Mouse (Mus musculus) embryo, embryonic 9.5 days (tissue): ENCODE data around the gene Rimbp2.

Experiments
- DNase-seq: peaks from one replicate; pipeline ENCODE4 v3.0.0-alpha.2; 2017; ENCODE audit errors: extremely low spot score

Rimbp2 gene

GRCm38 (mm10) chr5:128845033-128845432, 108.3 kb downstream of the Rimbp2 start:
- no peak for DNase-seq

- no peak for DNase-seq
Observed at GRCm38 (mm10) chr5:128843982-128844381, 109.3 kb downstream of the Rimbp2 start.

- DNase-seq, result no peak
Observed at GRCm38 (mm10) chr5:128841541-128841940, 111.7 kb downstream of the Rimbp2 start.

- no peak for DNase-seq
Observed at GRCm38 (mm10) chr5:128837045-128837444, 116.2 kb downstream of the Rimbp2 start.

- no peak for DNase-seq
Observed at GRCm38 (mm10) chr5:128834126-128834525, 119.2 kb downstream of the Rimbp2 start.

- DNase-seq, result no peak
Observed at GRCm38 (mm10) chr5:128822843-128823242, 130.4 kb downstream of the Rimbp2 start.

GRCm38 (mm10) chr5:128819638-128820285, 133.5 kb downstream of the Rimbp2 start:
- no peak for DNase-seq

GRCm38 (mm10) chr5:128815629-128816028, 137.7 kb downstream of the Rimbp2 start:
- no peak for DNase-seq

GRCm38 (mm10) chr5:128815078-128815477, 138.2 kb downstream of the Rimbp2 start:
- no peak for DNase-seq

- peak; percentile 19 for DNase-seq
Observed at GRCm38 (mm10) chr5:128813121-128813520, 140.2 kb downstream of the Rimbp2 start.

- DNase-seq, result no peak
Observed at GRCm38 (mm10) chr5:128811431-128811830, 141.9 kb downstream of the Rimbp2 start.

- DNase-seq, result no peak
Observed at GRCm38 (mm10) chr5:128810006-128810405, 143.3 kb downstream of the Rimbp2 start.

GRCm38 (mm10) chr5:128809406-128809805, 143.9 kb downstream of the Rimbp2 start:
- DNase-seq, result peak; percentile 44

- DNase-seq, result peak; percentile 26
Observed at GRCm38 (mm10) chr5:128808547-128809182, 144.6 kb downstream of the Rimbp2 start.

- no peak for DNase-seq
Observed at GRCm38 (mm10) chr5:128807408-128807807, 145.9 kb downstream of the Rimbp2 start.

GRCm38 (mm10) chr5:128806296-128806998, 146.8 kb downstream of the Rimbp2 start:
- DNase-seq, result no peak

- DNase-seq, result no peak
Observed at GRCm38 (mm10) chr5:128805092-128805491, 148.2 kb downstream of the Rimbp2 start.

- DNase-seq, result no peak
Observed at GRCm38 (mm10) chr5:128800592-128800991, 152.7 kb downstream of the Rimbp2 start.

GRCm38 (mm10) chr5:128781621-128782020, 171.7 kb downstream of the Rimbp2 start:
- no peak for DNase-seq

- no peak for DNase-seq
Observed at GRCm38 (mm10) chr5:128776386-128776785, 176.9 kb downstream of the Rimbp2 start.

- DNase-seq, result peak; percentile 40
Observed at GRCm38 (mm10) chr5:128769026-128769631, 184.2 kb downstream of the Rimbp2 start.

GRCm38 (mm10) chr5:128761118-128761517, 192.2 kb downstream of the Rimbp2 start:
- peak; percentile 42 for DNase-seq
